Mouse (Mus musculus) testis, adult 2 months (tissue): ENCODE data around the gene Ntn5. TPM values are rescaled to one million over a fixed set of nuclear protein-coding genes. Genes with fewer than 3 reads are reported as not detected.
A peak's percentile ranks its signal among the peaks of the same experiment; 100 is the strongest.

Experiments used
- H3K27ac ChIP-seq: fragments of 200-500 bp; 2 replicates; pipeline ENCODE4 v1.5.1; 2012; ENCODE audit warnings: low read depth, low read length; ENCODE audit not compliant: control insufficient read depth, insufficient read depth
- H3K27me3 ChIP-seq: fragments of 200-500 bp; 2 replicates; pipeline ENCODE4 v1.6.1; 2012; ENCODE audit warnings: mild to moderate bottlenecking, low read length, moderate library complexity; ENCODE audit not compliant: control insufficient read depth, insufficient read depth
- H3K36me3 ChIP-seq: fragments of 200-500 bp; 2 replicates; pipeline ENCODE4 v1.6.1; 2012; ENCODE audit warnings: mild to moderate bottlenecking, low read length; ENCODE audit not compliant: control insufficient read depth, insufficient read depth
- H3K4me1 ChIP-seq: fragments of 200-500 bp; 2 replicates; pipeline ENCODE4 v1.6.1; 2012; ENCODE audit warnings: low read length; ENCODE audit not compliant: control insufficient read depth, insufficient read depth
- H3K4me3 ChIP-seq: fragments of 200-500 bp; 2 replicates; pipeline ENCODE4 v1.5.1; 2012; ENCODE audit warnings: low read depth, mild to moderate bottlenecking, low read length, moderate library complexity, mixed read lengths; ENCODE audit not compliant: control insufficient read depth
- CTCF ChIP-seq: fragments of 200-500 bp; IDR thresholded peaks from 2 replicates; pipeline ENCODE4 v1.5.1; 2012; ENCODE audit warnings: low read depth, mild to moderate bottlenecking, inconsistent platforms, low read length, moderate library complexity; ENCODE audit not compliant: control insufficient read depth, insufficient read depth, insufficient replicate concordance
- POLR2A ChIP-seq: fragments of 200-500 bp; IDR thresholded peaks from 2 replicates; pipeline ENCODE4 v1.6.1; 2012; ENCODE audit warnings: low read depth, mild to moderate bottlenecking, inconsistent platforms, low read length, moderate library complexity; ENCODE audit not compliant: control insufficient read depth
- polyA plus RNA-seq: library from polyadenylated mRNA; depleted of rRNA; stranded (reverse); fragments of >200 nt; gene quantifications from 2 replicates; pipeline ENCODE4 v1.2.3, GENCODE M21; 2012

Gene Ntn5
- polyA plus RNA-seq, 1 experiment: 6.5 TPM

- TF ChIP-seq CTCF: no peak
- TF ChIP-seq POLR2A: no peak
- peaks cover 3% of the 10 kb centered on the region for H3K4me1 ChIP-seq
- H3K27ac ChIP-seq: peak overlapping the region; percentile 51
- no peaks in the 10 kb centered on the region for H3K36me3 ChIP-seq
- peak overlapping the region; percentile 80 for H3K4me3 ChIP-seq
- no peaks in the 10 kb centered on the region for H3K27me3 ChIP-seq
Observed at GRCm38 (mm10) chr7:45725151-45725550, 41.3 kb downstream of the Ntn5 start.

DNA sequence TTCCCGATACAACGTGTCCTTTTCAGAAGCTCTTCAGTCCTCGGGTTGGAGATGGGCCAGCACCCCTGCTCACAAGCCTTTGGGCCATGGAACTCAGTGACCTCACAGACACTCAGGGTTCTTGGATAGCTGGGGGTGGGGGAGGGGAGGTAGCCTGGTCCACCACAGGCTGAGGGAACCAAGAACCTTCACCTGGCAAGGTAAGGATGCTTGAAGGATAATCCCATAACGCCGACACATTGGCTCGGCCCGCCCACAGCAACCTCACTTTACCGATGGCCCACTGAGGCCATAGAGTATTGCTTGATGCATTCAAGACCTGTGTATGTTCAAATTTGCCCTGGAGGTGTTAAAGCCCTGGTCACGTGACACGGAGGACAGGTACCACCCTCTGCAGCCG lies 41.9 kb downstream of the Ntn5 start, which contains the start of gene Spaca4:
TSS of gene Spaca4 (minus strand) at position 101 of the 400 bp plus-strand sequence.
- TF ChIP-seq CTCF: no peak
- TF ChIP-seq POLR2A: peak; percentile 79; the same call in 1 of the 2 replicates
- no peaks in the 10 kb centered on the region for H3K27me3 ChIP-seq
- H3K27ac ChIP-seq: peak within 1 kb of the TSS; percentile 51
- no peaks in the 10 kb centered on the region for H3K36me3 ChIP-seq
- peak within 1 kb of the TSS; percentile 80 for H3K4me3 ChIP-seq
- H3K4me1 ChIP-seq: peaks cover 3% of the 10 kb centered on the region

DNA sequence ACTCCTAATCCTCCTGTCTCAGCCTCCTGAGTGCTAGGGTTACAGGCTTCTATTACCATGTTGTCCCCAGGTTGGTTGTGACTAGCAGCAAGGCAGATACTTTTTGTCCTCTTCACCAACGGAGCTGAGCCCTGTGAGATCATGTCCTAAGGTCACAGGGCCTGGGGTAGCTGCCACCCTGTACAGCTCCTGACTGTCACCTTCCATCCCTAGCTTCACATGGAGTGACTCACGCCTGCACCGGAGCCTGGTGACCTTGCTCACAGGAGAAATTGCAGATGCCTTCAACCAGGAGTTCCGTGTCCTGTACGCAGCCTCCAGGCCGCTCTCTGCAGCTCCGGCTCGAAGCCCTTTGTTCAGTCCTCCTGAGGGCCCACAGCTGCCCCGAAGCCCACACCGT lies 42.6 kb downstream of the Ntn5 start:
- Histone ChIP-seq H3K4me1 (peaks cover 3% of the 10 kb centered on the region), H3K36me3 (no peaks in the 10 kb centered on the region), H3K27me3 (no peaks in the 10 kb centered on the region), H3K27ac (no peak overlapping the region), H3K4me3 (peak overlapping the region; percentile 80)
- TF ChIP-seq POLR2A: no peak
- no peak for TF ChIP-seq CTCF

DNA sequence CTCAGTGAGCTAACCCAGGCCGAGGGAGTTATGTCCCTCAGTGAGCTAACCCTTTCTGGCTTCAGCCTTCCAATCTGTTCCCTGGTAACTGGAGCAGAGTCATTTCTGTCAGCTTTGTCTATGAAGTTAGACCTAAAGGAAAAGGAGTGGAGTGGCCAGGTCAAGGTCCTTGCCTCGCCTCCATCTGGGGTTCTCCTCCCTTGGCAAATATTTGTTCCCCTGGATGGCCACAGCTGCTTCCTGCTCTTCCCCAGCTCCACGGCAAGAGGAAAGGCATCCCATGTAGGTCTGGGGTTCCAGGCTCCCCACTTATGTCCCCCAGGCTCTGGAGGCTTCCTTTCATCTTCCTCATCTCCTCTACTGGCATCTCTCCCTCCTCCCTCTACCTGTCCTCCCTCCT lies 43.8 kb downstream of the Ntn5 start:
- Histone ChIP-seq H3K27ac (no peak overlapping the region), H3K4me1 (peaks cover 5% of the 10 kb centered on the region), H3K4me3 (peak overlapping the region; percentile 80), H3K27me3 (no peaks in the 10 kb centered on the region), H3K36me3 (no peaks in the 10 kb centered on the region)
- TF ChIP-seq POLR2A: no peak
- no peak for TF ChIP-seq CTCF

GRCm38 (mm10) chr7:45730727-45731431 lies 47.1 kb downstream of the Ntn5 start:
- Histone ChIP-seq H3K27ac (no peak overlapping the region), H3K27me3 (no peaks in the 10 kb centered on the region), H3K36me3 (no peaks in the 10 kb centered on the region), H3K4me3 (no peak overlapping the region), H3K4me1 (peaks cover 3% of the 10 kb centered on the region)
- TF ChIP-seq POLR2A (no peak), CTCF (peak; percentile 21; the same call in 1 of the 2 replicates)

DNA sequence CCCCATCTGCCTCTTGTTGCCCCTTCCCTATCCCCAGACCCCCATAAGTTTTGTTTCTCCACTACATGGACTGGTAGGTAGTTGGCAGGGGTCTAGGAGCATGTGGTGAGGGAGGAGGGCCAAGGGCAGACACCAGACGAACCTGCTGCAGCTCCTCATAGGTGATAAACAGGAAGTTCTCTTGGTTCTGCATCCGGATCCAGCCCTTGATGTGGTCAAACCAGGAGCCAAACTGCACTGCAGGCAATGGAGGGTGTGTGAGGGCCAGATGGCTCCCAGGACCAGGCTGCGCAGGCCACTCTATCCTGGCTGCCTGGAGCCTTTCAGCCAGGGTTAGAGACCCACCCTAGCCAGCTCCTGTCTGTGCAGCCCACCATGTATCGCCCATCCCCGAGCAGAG lies 49.7 kb downstream of the Ntn5 start:
- no peak for TF ChIP-seq CTCF
- TF ChIP-seq POLR2A: no peak
- Histone ChIP-seq H3K4me1 (peaks cover 2% of the 10 kb centered on the region; the same call in 1 of the 2 replicates), H3K4me3 (no peak overlapping the region), H3K36me3 (no peaks in the 10 kb centered on the region), H3K27ac (no peak overlapping the region), H3K27me3 (no peaks in the 10 kb centered on the region)

DNA sequence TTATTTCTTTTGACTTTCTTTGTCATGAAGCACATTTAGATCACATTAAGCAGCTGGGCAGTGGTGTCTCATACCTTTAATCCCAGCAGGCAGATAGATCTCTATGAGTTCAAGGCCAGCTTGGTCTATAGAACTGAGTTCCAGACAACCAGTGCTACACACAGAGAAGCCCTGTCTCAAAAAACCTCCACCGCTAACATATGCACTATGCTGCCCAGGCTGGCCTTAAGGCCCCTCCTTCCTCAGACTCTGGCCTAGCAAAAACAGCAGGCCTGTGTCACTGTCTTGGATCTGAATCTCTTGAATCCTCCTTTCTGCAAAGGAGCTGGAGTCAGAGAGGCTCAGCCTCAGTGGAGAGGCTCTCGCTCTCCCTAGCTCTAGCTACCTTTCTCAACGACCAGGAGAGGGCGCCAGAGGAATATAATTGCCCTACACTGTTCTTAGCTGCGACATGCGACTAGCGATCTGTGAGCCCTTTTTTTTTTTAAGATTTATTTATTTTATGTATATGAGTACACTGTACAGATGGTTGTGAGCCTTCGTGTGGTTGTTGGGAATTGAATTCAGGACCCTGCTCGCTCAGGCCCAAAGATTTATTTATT lies 55.4 kb downstream of the Ntn5 start:
- no peak overlapping the region for H3K4me3 ChIP-seq
- no peaks in the 10 kb centered on the region; the same call in 1 of the 2 replicates for H3K4me1 ChIP-seq
- no peaks in the 10 kb centered on the region for H3K27me3 ChIP-seq
- TF ChIP-seq CTCF (peak; percentile 64; the same call in 1 of the 2 replicates), POLR2A (no peak)
- no peak overlapping the region for H3K27ac ChIP-seq
- no peaks in the 10 kb centered on the region for H3K36me3 ChIP-seq

DNA sequence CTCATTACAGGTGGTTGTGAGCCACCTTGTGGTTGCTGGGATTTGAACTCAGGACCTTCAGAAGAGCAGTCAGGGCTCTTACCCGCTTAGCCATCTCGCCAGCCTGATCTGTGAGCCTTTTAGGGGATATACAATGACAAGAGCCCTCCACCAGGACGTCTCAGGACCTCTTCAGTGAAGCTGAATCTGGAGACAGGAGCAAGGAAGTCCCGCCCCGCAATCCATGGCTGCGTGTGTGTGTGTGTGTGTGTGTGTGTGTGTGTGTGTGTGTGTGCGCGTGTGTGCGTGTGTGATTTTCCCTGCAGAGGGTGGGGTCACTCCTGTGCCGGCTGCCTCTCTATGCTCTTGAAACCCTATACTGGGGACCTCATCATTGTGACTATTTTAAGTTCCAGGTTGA lies 56.0 kb downstream of the Ntn5 start:
- Histone ChIP-seq H3K4me1 (no peaks in the 10 kb centered on the region; the same call in 1 of the 2 replicates), H3K27me3 (no peaks in the 10 kb centered on the region), H3K36me3 (no peaks in the 10 kb centered on the region), H3K27ac (no peak overlapping the region), H3K4me3 (no peak overlapping the region)
- TF ChIP-seq POLR2A: no peak
- TF ChIP-seq CTCF: no peak
